Mouse (Mus musculus) erythroid progenitor cell, adult 5-6 weeks (primary cell): Measurements from ENCODE around the gene Med9. TPM values are rescaled to one million over a fixed set of nuclear protein-coding genes. Genes with fewer than 3 reads are reported as not detected.
"Not testable (repeated sequence)": the region's sequence is repeated elsewhere in the genome, so short reads cannot be mapped to it uniquely, and the experiment has no call there.

Experiments used
- ATAC-seq: replicated peaks from 2 replicates; pipeline ENCODE4 v1.8.0; 2016; ENCODE audit warnings: moderate number of reproducible peaks, mild to moderate bottlenecking, moderate TSS enrichment, inconsistent platforms; ENCODE audit not compliant: poor library complexity, low FRiP score, severe bottlenecking
- total RNA-seq, 2 experiments: library from RNA; stranded (forward) in 1 of 2; stranded (reverse) in 1 of 2; fragments of 150-400 nt in 1 of 2; fragments of 186-747, 209-891 nt in 1 of 2; gene quantifications; 2 replicates each; pipeline versions ENCODE4 v1.2.3 to v1.2.4; 2015 to 2017; ENCODE audit warnings: low replicate concordance in 2 of 2

Gene Med9
- total RNA-seq, 2 experiments from 2014 or later, result 12.2 to 13.5 TPM

DNA sequence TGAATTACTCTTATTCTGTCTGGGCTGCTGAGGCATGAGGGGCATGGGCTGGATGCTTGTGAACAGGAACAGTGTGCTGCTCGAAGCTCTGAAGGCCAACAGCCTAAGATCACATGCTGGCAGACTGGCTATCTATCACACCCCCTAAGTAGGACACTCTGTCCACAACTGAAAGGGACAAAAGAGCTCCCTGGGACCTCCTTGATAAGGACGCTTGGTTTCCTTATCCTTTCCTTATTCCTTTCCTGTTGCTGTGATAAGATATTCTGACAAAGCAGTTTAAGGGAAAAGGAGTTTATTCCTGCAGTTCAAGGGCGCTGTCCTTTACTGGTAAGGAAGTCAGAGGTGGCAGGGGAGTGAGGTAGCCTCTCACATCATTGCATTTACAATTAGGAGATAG, 7.4 kb upstream of the Med9 start:
- ATAC-seq, result no peak

DNA sequence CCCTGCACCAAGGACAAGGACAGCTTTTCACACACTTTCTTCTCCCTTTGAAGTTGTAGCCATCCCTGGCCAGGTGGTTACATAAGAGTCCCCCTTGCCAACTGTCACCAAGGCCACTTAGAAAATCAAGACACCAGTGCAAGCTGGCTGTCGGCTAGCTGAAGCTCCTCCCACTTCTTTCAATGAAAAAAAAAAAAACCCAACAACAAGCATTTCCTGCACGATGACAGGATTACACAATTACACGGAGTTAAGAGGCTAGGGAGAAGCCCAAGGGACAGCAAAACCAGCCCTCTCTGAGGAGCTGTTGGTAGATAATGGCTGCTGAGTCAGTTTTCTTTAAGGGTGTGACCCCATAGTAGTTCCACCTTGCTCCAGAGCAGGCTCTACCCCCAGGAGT, 6.6 kb upstream of the Med9 start:
- ATAC-seq, result peak; percentile 81

DNA sequence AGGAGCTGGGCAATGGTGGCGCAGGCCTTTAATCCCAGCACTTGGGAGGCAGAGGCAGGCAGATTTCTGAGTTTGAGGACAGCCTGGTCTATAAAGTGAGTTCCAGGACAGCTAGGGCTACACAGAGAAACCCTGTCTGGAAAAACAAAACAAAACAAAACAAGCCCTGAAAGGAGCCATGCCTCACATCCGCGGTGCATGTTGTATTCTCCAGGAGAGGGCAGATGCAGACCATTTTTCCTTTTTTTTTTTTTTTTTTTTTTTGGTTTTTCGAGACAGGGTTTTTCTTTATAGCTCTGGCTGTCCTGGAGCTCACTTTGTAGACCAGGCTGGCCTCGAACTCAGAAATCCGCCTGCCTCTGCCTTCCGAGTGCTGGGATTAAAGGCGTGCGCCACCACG, 3.2 kb upstream of the Med9 start:
- not testable (repeated sequence) for ATAC-seq

DNA sequence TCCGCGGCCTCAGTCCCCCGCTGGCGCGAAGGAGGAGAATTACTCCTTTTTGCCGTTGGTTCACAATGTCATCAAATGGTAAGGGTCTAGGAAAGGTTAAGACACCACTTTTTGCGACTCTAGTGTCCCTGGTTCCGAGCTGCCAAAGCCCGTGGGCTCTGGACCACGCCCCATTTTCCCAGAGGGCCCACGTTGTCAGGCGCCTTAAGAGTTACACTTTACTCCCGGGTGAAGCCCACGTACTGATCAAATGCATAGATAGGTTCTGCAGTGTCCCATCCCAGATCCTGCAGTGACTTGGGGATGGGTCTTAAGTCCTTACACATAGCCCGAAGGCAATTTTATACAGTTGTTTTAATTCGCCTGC, 378 bp downstream of the Med9 start:
- ATAC-seq, result peak; percentile 50; the same call in 1 of the 2 replicates

DNA sequence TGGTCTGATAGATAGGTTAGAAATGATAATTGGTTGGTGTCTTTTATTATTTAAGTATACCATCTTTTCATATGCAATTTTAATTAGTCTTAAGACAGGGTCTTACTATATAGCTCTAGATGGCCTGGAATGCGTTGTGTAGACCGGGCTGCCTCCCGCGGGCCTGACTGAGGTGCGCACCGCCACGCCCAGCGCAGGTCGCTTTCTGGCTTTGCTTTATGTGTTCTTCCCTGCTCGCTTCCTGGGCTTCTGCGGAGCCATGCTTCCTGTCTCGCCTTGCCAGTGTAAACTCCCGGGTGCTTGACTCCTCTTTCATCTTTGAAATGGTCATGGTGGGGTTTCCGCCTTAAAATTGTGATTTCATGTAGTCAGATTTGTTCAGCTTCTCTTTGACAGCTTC, 4.9 kb downstream of the Med9 start:
- ATAC-seq, result no peak

DNA sequence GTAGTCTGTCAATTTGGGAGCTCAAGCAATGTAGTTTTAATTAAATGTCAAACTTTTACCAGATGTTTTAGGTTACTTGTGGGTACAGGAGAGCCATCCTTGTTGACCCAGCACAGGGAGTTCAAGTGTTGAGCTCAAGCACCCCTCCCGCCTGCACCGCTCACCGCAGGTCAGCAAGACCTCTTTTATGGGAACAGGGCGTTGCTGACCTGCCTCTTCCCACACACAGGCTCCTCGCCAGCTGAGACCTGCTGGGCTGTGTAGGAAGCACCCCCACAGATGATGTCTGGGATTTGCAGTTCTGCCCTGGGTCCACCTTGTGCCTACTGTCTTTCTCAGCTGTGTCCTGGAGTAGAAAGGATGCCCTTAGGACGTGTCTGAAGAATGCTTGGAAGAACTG, 8.7 kb downstream of the Med9 start:
- ATAC-seq, result no peak

DNA sequence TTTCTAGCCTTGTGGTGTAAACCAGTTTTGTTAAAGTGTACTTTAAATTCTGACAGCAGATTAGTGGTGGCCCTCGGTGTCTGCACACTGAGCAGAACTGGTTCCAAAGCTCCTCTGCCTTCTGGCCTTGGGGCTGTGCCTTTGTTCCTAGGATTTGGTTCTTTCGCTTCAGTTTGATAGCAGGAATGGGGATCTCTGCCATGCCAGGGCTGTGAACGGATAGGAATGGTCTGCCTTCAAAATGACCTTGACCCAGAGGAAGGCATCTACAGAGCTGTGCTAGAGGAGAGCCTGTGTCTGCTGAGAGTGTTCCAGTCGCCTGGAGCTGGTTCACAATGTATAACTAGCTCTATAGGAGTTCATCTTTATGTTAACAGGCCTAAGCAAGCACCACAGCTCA, 11.4 kb downstream of the Med9 start:
- no peak for ATAC-seq

DNA sequence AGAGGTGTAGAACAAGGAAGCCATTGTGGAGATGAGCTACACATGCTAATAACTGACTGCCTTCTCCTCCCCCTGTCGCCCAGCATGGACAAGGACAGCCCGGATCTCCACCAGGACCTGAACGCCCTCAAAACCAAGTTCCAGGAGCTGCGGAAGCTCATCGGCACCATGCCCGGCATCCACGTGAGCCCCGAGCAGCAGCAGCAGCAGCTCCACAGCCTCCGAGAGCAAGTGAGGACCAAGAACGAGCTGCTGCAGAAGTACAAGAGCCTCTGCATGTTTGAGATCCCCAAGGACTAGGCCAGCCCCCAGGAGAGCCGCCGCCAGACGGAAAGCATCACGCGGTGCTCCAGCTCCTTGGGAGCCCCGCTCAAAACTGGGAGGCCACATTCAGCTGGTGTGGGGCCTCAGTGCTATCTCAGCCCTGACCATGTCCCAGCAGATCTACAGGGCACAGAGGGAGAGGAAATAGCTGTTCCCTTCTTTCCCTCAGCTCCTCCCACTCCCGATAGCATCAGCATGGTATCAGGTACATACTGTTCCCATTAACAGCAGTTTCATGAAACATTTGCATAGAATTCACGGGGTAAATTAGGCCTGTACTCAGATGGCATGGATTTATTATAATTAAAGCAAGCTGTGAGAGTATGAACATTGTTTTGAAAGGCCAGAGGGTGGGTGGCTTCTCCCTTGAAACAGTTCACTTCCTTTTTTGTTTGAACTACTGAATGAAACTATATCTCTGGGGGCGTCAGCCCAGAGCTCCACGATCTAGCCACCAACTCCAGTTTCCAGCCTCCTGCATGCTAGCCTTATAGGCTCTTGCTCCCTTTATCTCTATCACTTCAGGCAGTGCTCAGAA, 12.7 kb downstream of the Med9 start:
- ATAC-seq, result no peak

DNA sequence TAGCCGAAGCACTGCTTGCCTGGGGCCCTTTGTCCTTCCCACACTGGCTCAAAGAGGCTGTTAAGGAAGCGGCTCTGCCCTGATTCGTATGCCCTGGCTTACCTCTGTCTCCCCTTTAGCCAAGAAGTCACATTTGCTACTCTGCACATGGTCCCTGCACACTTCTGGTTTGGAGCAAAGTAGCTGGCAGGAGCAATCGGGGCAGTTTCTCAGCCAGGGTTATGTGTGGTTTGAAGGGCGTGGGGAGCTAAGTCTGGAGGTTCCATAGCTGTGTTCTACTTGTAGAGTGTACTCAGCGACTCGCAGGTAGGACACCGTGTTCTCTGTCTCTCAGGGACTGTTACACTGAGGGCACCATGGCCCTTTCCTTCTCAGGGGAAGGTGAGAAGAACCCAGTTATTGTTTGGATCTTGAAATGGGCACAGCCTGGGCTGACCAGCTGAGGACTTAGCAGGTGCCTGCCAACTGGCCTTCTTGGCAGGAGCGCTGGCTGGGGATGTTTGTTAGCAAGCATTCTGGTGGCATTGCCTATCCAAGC, 13.4 kb downstream of the Med9 start:
- ATAC-seq, result no peak

DNA sequence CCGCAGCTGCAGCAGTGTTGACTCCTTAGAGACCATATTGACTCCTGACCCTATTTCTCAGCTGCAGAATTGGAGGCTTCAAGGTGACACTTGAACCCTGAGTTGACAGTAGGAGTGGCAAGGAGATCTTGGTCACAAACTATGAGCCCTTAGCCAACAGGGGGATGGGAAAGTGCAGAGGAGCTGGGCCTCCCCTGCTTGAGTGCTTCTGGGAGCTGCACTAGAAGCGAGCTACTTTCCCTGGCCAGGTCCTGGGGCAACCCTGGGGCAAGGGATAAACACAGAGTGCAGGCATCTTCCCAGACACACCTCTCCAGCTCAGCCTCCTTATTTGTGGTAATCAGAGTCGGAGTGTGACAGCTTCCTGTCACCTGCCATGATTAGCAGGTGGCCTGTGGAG, 14.6 kb downstream of the Med9 start:
- no peak for ATAC-seq

DNA sequence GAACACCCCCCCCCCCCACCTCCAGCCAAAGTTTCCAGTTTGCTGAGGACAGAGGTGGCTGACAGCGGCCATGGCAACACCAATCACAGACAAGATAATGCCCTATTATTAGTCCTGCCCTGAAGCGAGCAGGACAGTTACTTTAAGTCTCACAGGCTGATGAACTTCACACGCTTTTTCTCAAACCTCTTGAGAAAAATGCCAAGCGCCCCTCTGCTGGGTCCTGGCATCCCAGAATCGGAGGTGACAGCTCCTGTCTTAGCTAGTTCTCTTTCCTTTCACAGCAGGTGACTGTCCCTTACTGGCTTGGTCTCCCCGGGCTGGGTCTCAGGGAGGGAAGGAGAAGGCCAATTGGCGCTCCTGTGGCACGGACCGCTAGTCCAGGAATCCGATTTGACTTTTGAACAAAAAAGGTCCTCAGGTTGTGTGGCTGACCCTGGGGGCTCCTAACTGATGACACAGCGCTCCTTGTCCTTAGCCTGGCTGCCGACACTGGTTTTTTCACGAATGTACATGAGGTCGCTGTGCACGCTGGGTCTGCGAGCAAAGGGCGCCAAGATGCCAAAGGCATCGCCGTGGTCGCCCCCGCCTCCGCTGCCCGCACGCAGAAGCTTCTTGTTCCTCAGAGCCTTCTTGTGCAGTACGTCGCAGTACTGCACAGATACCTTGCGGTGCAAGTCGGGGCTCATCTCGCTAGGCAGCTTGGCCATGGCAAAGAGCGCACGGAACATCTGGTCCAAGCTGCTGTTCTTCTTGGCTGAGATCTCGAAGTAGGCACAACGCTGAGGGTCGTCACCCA, 15.6 kb downstream of the Med9 start:
- ATAC-seq, result no peak

DNA sequence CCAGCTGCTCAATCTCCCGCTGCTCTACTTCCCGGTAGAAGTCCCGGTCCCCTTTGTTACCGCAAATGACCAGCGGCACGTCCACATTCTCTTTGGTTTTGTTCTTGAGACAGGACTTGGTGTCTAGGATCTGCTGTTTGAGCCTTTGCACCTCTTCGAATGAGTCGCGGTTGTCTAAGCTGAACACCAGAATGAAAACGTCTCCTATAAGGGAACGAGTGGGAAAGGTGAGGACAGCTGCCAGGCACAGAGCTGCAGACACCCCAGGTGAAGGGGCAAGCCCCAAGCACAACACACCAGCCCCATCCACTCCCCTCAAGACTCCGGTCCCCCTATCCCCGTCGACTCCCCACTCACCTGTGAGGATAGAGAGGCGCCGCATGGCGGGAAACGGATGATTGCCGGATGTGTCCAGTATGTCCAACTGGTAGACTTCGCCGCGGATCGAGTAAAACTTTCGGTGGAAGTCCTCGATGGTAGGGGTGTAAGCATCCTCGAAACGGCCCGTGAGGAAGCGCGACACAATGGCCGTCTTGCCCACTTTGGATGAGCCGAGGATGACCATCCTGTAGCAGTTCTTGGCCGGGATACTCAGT, 16.3 kb downstream of the Med9 start:
- peak; percentile 32 for ATAC-seq

DNA sequence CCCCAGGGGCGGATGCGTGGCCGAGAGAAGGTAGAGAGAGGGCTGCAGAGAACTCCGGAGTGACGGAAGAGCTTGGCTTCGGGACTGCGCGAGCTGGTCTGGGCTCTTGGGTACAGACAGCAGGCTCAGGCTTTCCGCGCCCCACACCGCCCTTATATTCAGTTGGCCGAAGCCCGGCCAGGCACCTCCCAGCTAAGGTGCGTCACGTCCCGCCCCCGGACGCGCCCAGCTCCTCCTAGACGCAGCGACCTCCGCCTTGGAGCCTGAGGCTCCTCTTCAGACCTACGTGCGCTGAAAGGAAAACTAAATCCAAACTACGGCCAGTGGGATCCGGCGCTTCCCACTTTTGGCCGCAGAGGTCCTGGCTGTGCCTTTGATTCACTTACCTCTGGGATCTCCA, 16.8 kb downstream of the Med9 start, which contains the start of gene Rasd1:
Rasd1 (minus strand) TSS at position 127 of the 400 bp plus-strand sequence.
- peak; percentile 91 for ATAC-seq

DNA sequence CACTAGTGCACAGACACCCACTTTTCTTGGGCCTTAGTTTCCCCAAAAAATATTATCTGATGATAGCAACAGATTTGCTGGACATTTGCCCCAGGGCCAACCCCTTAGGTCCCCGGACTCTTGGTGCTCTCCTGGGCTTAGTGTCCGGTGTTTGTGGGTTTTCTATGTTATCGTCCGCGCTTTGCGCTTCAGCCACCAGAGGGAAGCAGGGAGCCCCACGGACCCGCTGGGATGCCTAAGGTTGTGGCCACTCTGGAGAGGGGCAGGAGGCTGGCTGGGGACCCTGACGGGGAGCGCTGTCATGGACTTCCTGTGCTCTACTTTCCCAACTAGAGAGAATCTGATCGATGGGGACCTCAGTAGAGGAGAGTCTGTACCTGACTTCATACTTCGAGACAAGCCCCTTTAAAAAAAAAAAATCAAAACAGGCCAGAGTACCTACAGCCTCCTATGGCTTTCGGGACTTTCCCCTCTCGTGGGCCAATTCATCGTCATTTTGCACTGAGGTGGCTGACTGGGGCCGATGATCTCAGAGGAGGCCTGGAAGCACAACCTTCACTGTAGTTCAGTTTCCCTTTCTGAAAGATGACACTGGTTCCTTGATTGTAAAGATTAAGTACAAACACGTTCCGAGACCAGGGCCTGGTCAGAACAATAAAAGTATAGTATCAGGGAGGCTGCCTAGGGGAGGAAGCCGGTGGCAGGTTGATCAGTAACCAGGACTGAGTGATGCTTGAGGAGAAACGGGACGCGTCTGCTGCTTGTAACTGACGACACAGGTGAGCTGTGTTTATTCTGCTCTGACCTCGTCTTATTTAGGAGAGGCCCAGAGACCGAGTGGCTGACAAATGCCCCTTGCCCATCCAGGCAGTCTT, 17.5 kb downstream of the Med9 start:
- ATAC-seq, result peak; percentile 83

DNA sequence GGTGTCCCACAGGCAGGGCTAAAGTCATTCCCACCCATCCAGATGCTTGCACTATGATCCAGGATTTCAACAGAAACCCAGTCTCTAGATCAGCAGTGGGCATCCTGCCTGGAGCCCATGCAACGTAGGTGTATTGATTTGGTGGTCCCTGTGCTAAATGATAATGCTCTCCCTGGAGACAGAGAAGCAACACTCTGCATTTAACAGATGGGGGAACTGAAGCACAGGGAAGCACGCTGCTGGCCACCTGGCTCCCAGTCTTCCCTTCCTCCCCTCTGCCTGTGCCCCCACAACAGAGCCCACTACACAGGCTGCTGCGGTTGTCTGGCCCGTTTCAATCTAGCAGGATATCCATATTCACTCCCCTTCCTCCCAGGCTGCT, 18.1 kb downstream of the Med9 start:
- ATAC-seq, result no peak

DNA sequence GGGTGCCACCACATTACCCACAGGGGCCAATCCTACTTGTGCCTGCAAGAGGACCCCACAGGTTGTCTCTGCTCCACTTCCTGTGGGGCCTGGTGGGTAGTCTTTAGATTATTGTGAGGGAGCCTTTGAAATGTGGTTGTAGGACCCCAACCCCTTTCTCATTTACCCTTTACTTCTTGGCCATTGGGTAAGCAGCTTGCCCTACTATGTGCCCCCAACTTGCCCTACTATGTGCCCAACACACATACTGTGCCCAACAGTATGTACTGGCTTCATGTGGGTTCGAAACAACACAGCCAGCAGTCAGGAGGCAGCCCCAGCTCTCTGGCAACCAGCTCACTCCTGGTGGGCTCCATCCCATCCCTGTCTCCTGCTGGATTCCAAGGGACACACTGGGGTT, 19.8 kb downstream of the Med9 start:
- no peak for ATAC-seq

DNA sequence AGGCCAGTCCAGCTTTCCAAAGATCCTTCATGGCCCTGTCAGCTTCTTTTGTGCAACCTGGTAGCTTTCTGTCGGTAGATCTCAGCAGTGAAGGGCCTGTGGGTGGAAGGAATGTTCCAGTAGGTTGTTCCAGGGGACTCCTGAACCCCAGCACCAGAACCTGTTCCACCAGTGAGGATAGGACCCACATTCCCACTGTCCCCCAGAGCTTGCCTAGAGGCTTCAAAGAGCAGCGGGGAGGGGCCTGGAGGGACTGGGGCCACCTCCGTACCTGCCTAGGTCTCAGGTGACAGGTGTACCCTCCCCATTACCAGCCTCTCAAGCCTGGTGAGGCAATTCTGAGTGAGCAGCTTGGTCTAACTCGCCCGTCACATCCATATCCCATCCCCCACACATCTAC, 22.8 kb downstream of the Med9 start:
- ATAC-seq, result no peak

DNA sequence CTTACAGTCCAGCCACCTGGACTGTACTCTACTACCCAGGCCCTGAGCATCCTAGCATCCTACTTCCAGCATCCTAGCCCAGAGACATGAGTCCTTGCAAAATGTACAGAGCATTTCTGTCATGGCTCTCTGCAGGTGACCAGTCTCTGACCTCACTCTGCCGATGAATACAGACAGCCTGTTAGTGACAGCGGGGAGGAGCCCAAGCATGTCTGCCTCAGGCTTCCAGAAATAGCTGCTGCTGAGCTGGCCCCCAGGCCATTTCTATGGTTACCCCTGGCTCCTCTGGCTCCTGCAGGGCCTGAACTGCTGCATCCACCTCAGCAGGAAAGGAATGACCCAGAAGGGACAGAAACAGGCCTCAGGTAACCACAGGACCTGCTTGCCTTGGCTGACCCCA, 23.7 kb downstream of the Med9 start:
- ATAC-seq, result no peak

DNA sequence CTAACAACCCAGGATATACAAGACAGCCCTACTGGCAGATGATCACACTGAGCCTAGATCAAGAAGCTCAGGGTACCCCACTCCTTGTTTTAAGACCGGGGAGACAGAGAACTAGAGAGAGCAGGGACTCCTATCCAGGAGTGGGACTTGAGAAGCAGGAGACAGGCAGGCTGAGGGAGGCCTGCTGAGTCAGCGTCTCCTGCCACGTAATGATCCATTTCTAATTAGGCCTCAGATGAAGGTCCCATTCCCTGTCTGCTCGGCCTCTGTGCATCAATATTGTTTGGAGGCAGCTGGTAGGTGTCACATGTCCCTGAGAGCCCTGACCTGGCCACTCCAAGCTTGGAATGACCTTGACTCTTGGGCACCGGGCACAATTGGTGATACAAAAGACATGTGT, 25.4 kb downstream of the Med9 start:
- ATAC-seq, result no peak

DNA sequence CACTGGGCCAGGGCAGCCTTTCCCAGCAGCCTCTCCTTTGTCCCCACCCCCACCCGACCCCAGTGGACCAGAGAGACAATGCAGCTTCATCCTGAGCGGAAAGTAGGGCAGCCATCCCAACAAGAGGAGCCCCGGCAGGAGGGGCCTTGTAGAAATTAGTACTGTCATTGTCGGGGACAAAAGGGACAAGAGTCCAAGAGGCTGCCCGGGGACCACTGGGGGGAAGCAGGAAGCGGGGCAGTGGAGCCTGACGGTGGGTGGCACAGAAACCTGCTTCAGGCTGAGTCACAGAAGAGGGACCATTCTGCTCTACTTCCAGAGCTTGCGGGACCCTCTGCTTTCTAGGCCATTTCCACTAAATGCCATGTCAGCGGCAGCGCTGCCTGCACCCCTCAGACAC, 27.2 kb downstream of the Med9 start:
- ATAC-seq, result no peak
